Mouse (Mus musculus) heart, postnatal 25 days (tissue): Measurements from ENCODE around the gene Gm8947. TPM values are rescaled to one million over a fixed set of nuclear protein-coding genes. Genes with fewer than 3 reads are reported as not detected.
"Not testable (repeated sequence)": the region's sequence is repeated elsewhere in the genome, so short reads cannot be mapped to it uniquely, and the experiment has no call there.

ENCODE experiments used
- DNase-seq: peaks from one replicate; pipeline ENCODE4 v3.0.0; 2022; ENCODE audit warnings: low spot score
- intact Hi-C: fragments of 180-260 bp; cut with DNase I; formaldehyde crosslinking; loops from one replicate; pipeline ENCODE4 v1.15.1; 2025
- total RNA-seq, 2 experiments: library from RNA; stranded (reverse); gene quantifications; 2 replicates each; pipeline ENCODE4 v1.2.3; 2021

Gm8947 gene
- total RNA-seq, 2 experiments from 2014 or later: not detected

DNA sequence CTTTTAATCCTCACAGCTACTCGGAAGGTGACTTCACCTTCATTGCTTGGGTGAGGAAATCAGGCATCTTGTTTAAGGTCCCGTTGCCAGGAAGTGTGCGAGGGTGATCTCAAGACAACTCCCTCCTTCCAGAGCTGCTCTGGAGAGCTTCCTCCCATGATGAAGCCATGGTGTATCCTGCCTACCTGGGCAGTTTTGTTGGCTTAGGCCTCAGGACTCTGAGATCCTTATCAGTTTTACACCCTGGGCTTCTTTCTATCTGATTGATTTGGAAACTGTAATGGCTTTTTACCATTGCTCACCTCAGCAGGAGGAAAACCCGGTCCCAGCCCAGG is 14.3 kb upstream of the Gm8947 start:
- DNase-seq: no peak
- intact Hi-C loops: no loop called here

DNA sequence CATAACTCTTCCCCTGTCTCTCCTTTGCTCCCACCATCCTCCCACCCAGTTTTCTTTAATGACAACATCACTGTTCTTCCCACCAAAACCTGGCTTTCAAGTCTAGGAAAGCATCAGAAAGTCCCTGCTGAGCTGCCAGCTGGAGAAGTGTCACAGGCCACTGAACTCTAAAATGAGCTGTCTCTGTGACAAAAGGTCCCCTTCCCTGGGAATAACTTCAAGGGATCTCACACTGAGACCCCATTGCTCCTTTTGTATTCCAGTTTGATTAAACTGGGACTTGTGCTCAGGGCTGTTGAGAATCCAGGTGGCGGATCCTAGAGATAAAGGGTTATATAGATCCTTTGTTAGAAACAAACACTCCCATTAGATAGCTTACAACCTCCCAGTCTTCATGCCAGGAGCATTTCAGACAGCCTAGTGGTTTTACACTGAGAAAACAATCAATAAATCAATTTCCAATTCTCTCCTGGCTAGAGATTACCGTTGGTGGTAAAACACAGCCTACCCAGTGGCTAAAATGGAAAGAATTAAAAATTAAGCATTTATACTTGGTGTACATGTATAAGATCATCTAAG is 13.6 kb upstream of the Gm8947 start:
- intact Hi-C loops: no loop called here
- DNase-seq: no peak

GRCm38 (mm10) chr1:151180167-151180566 is 12.0 kb upstream of the Gm8947 start:
- DNase-seq: no peak
- intact Hi-C loops: no loop called here

GRCm38 (mm10) chr1:151182266-151182665 is 9.9 kb upstream of the Gm8947 start, which contains the start of gene Gm47985:
Gm47985 (plus strand) TSS chr1:151182537.
- intact Hi-C loops, DNase-seq: not testable (repeated sequence)

- DNase-seq, intact Hi-C loops: not testable (repeated sequence)
Observed at GRCm38 (mm10) chr1:151186186-151186585, 6.0 kb upstream of the Gm8947 start.

DNA sequence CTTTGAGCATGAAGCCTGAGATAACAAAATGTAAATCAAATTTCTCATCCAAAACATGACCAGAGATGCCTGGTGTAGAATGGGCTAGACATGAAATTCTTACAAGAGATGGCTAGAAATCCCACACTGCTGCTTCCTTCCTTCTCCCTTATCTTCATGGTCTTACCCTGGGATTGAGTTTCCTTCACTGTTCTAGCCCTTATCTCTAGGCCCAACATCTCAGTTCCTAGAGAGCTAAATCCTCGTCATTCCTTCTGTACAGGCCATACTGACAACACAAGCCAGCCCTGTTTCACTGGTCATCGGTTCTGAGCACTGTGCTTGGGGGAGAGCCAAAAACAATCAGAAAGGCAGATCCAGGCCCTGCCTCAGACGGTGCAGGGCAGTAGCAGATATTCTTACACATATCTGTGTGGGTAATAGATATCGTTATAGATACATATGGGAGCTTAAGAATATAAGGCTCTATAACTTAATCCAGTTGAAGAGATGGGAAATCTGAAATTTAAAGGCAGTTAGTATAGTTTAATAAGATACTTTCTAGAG is 5.2 kb upstream of the Gm8947 start:
- DNase-seq, intact Hi-C loops: not testable (repeated sequence)

DNA sequence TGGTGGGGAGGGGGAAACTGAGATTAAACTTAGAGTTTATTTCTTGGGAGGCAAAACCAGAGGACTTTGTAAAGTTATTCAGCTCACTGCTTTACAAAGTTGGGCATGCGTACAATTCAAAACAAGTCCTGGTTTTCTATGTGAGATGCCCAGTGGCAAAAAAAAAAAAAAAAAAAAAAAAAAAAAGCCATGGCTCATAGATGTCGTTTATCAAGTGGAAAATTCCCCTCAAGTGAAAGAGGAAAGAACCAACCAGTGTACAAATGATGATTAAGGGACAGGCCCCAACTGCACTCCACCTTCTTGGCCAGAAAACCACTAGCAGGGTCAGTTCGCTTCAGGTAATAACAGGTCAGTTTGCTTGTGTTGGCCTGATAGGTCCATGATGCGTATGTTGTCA is 3.7 kb upstream of the Gm8947 start:
- intact Hi-C loops: no loop called here
- DNase-seq: no peak

DNA sequence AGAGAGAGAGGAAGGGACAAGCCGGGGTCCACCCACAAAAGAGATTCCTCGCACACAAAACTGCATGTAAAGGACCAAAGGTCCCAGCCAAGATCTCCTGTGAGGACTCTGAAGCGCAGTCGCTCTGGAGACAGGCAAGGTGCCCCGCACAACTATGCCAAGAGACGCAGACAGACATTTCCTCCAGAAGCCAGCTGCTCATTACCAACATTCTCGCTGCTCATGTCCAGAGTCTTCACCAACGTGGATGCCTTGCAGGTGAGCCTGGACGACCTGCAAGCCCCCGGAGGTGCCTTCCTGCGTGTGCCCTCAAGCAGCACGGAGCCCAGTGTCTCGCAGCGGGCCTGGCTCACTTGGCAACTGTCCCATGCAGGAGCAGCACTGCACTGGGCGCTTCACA is 563 bp downstream of the Gm8947 start:
- intact Hi-C loops, DNase-seq: not testable (repeated sequence)

DNA sequence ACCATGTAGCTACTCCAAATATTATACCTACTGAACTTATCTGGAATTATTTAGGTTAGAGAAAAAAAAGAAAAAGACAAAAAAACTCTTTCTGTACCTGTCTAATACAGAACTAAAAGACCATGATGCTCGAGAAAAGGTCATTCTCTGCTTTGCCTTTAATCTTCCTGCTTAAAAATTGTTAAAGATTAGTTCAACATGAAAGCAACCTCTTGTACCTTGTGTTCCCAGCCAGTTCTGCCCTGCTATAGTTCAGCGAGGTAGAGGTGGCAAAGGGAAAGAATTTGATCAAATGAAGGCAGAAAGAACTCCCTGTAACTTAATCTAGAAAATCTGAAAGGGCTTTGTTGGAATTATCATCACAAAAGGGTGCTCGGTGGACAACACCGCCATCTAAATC is 3.8 kb downstream of the Gm8947 start:
- not testable (repeated sequence) for DNase-seq

DNA sequence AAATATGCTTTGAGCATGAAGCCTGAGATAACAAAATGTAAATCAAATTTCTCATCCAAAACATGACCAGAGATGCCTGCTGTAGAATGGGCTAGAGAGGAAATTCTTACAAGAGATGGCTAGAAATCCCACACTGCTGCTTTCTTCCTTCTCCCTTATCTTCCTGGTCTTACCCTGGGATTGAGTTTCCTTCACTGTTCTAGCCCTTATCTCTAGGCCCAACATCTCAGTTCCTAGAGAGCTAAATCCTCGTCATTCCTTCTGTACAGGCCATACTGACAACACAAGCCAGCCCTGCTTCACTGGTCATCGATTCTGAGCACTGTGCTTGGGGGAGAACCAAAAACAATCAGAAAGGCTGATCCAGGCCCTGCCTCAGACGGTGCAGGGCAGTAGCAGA is 4.5 kb downstream of the Gm8947 start:
- DNase-seq, intact Hi-C loops: not testable (repeated sequence)

More for the DNA sequence above, 3.8 kb downstream of the Gm8947 start:
- intact Hi-C loops: not testable (repeated sequence)

DNA sequence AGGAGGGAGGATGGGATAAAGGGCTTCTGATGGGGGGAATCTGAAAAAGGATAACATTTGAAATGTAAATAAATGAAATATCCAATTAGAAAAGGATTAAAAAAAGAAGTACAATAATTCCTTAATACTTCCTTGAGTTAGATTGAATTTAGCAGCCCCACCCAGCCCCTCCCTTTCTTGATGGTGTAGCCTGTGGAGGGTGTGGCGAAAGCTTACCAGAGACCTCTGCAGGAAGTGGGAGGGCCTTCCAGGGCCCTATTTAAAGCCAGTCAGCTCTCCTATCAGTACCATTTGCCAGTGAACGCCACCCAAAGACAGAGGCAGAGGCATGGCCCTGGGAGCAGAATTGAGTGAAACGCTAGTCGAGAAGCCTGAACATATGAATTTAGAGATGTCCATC is 5.9 kb downstream of the Gm8947 start, which contains the start of gene Gm47995:
Gene Gm47995, plus strand, starts transcription at position 329 of the 400 bp plus-strand sequence.
- DNase-seq, intact Hi-C loops: not testable (repeated sequence)

- intact Hi-C loops, DNase-seq: not testable (repeated sequence)
Observed at GRCm38 (mm10) chr1:151200620-151201019, 8.4 kb downstream of the Gm8947 start.

- DNase-seq, intact Hi-C loops: not testable (repeated sequence)
Observed at GRCm38 (mm10) chr1:151202771-151203170, 10.6 kb downstream of the Gm8947 start.

GRCm38 (mm10) chr1:151203818-151204217 is 11.6 kb downstream of the Gm8947 start, which contains the start of gene 3110040M04Rik:
3110040M04Rik (plus strand) TSS chr1:151204121.
- DNase-seq, intact Hi-C loops: not testable (repeated sequence)

DNA sequence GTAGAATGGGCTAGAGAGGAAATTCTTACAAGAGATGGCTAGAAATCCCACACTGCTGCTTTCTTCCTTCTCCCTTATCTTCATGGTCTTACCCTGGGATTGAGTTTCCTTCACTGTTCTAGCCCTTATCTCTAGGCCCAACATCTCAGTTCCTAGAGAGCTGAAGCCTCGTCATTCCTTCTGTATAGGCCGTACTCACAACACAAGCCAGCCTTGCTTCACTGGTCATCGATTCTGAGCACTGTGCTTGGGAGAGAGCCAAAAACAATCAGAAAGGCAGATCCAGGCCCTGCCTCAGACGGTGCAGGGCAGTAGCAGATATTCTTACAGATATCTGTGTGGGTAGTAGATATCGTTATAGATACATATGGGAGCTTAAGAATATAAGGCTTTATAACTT is 16.3 kb downstream of the Gm8947 start:
- DNase-seq, intact Hi-C loops: not testable (repeated sequence)

DNA sequence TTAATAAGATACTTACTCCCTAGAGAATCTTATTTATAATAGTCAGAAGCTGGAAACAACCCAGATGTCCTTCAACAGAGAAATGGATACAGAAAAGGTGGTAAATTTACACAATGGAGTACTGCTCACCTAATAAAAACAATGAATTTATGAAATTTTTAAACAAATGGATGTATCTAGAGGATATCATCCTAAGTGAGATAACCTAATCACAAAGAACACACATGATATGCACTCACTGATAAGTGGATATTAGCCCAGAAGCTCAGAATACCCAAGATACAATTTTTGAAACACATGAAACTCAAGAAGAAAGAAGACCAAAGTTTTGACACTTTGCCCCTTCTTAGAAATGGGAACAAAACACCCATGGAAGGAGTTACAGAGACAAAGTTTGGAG is 16.8 kb downstream of the Gm8947 start:
- DNase-seq, intact Hi-C loops: not testable (repeated sequence)

GRCm38 (mm10) chr1:151209824-151210355 is 17.7 kb downstream of the Gm8947 start, which contains the start of gene Gm47996:
Gm47996 (plus strand) TSS chr1:151210131.
- intact Hi-C loops, DNase-seq: not testable (repeated sequence)

DNA sequence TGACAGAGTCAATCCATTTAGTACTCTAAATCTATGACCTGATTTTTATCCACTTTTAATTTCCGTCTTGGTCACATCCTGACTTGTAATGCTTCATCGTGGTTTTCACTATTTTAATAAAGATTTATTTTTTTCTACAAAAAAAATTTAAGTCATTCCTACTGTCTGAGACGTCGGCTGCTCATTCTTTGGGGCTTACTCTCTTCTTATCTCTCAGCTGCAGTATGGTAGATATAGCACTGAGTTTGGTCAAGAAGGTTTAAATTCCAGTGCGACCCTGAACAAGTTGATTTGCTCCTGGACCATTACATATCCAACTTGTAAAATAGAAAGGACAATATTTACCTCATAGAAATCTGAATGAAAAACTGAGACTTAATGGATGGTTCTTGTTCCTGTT is 19.5 kb downstream of the Gm8947 start:
- intact Hi-C loops, DNase-seq: not testable (repeated sequence)

- DNase-seq: no peak
- intact Hi-C loops: no loop called here
Observed at GRCm38 (mm10) chr1:151214862-151215261, 22.7 kb downstream of the Gm8947 start.

GRCm38 (mm10) chr1:151215985-151216384 is 23.8 kb downstream of the Gm8947 start:
- DNase-seq: no peak

GRCm38 (mm10) chr1:151216417-151216816 is 24.2 kb downstream of the Gm8947 start:
- no peak for DNase-seq
- intact Hi-C loops: no loop called here

More at GRCm38 (mm10) chr1:151215985-151216384, 23.8 kb downstream of the Gm8947 start:
- intact Hi-C loops: no loop called here
